Mouse (Mus musculus): ENCODE results near the gene Sfxn1. TPM values are rescaled to one million over a fixed set of nuclear protein-coding genes. Genes with fewer than 3 reads are reported as not detected.

The Sfxn1 gene
- polyA plus RNA-seq, 1 experiment from 2014 or later: 98.9 TPM

GRCm38 (mm10) chr13:54051641-54052040, 20.0 kb upstream of the Sfxn1 start:
- Histone ChIP-seq H3K4me3 (ENCODE audit: low read depth, low read length) (no peak overlapping the region), H3K9me3 (replicated peaks; ENCODE audit: control insufficient read depth, low read length) (no peaks in the 10 kb centered on the region), H3K27ac (replicated peaks; ENCODE audit: low read depth, low read length) (no peak overlapping the region), H3K4me2 (ENCODE audit: low read depth, low read length) (no peak overlapping the region), H3K9ac (replicated peaks; ENCODE audit: low read length) (no peak overlapping the region), H3K36me3 (replicated peaks; ENCODE audit: control insufficient read depth, insufficient read depth, low read depth, low read length) (no peaks in the 10 kb centered on the region), H3K27me3 (ENCODE audit: control insufficient read depth, insufficient read depth, low read length) (peaks cover 14% of the 10 kb centered on the region), H3K4me1 (ENCODE audit: control insufficient read depth, insufficient read depth, low read length) (no peaks in the 10 kb centered on the region; the same call in none of the 2 replicates)
- 61% methylated on average over 7 of the region's 7 CpGs for WGBS
- no peak for ATAC-seq (replicated peaks; ENCODE audit: insufficient number of reproducible peaks, low FRiP score, low TSS enrichment, low read depth)
- no peak for DNase-seq (ENCODE audit: low spot score)

- ATAC-seq (replicated peaks; ENCODE audit: insufficient number of reproducible peaks, low FRiP score, low TSS enrichment, low read depth) (no peak; the same call in 1 of the 2 replicates), DNase-seq (ENCODE audit: low spot score) (peak; percentile 38)
- H3K4me3 ChIP-seq (ENCODE audit: low read depth, low read length): peak overlapping the region; percentile 44
- peaks cover 14% of the 10 kb centered on the region for H3K27me3 ChIP-seq (ENCODE audit: control insufficient read depth, insufficient read depth, low read length)
- H3K36me3 ChIP-seq (replicated peaks; ENCODE audit: control insufficient read depth, insufficient read depth, low read depth, low read length): no peaks in the 10 kb centered on the region
- H3K4me1 ChIP-seq (ENCODE audit: control insufficient read depth, insufficient read depth, low read length): no peaks in the 10 kb centered on the region; the same call in none of the 2 replicates
- no peak overlapping the region for H3K27ac ChIP-seq (replicated peaks; ENCODE audit: low read depth, low read length)
- WGBS: under 1% methylated on average over 20 of the region's 20 CpGs
- H3K9me3 ChIP-seq (replicated peaks; ENCODE audit: control insufficient read depth, low read length): no peaks in the 10 kb centered on the region
- H3K4me2 ChIP-seq (ENCODE audit: low read depth, low read length): peak overlapping the region; percentile 98
- H3K9ac ChIP-seq (replicated peaks; ENCODE audit: low read length): no peak overlapping the region; the same call in 1 of the 2 replicates
These were observed 16.7 kb upstream of the Sfxn1 start for GRCm38 (mm10) chr13:54054962-54055361.

- DNase-seq (ENCODE audit: low spot score) (peak; percentile 82), ATAC-seq (replicated peaks; ENCODE audit: insufficient number of reproducible peaks, low FRiP score, low TSS enrichment, low read depth) (peak; percentile 79; the same call in 1 of the 2 replicates)
- Histone ChIP-seq H3K4me1 (ENCODE audit: control insufficient read depth, insufficient read depth, low read length) (no peaks in the 10 kb centered on the region; the same call in none of the 2 replicates), H3K4me3 (ENCODE audit: low read depth, low read length) (peak within 1 kb of the TSS; percentile 44), H3K4me2 (ENCODE audit: low read depth, low read length) (peak within 1 kb of the TSS; percentile 98), H3K27ac (replicated peaks; ENCODE audit: low read depth, low read length) (no peak within 1 kb of the TSS), H3K9ac (replicated peaks; ENCODE audit: low read length) (no peak within 1 kb of the TSS; the same call in 1 of the 2 replicates), H3K36me3 (replicated peaks; ENCODE audit: control insufficient read depth, insufficient read depth, low read depth, low read length) (no peaks in the 10 kb centered on the region), H3K27me3 (ENCODE audit: control insufficient read depth, insufficient read depth, low read length) (peaks cover 14% of the 10 kb centered on the region), H3K9me3 (replicated peaks; ENCODE audit: control insufficient read depth, low read length) (no peaks in the 10 kb centered on the region)
- WGBS: under 1% methylated on average over 31 of the region's 31 CpGs
These were observed 16.2 kb upstream of the Sfxn1 start, which contains the start of gene Drd1 for GRCm38 (mm10) chr13:54055448-54055861. TSS of gene Drd1 (minus strand) at chr13:54055705.

GRCm38 (mm10) chr13:54062068-54062467, 9.6 kb upstream of the Sfxn1 start:
- Histone ChIP-seq H3K27ac (replicated peaks; ENCODE audit: low read depth, low read length) (no peak overlapping the region), H3K4me1 (ENCODE audit: control insufficient read depth, insufficient read depth, low read length) (no peaks in the 10 kb centered on the region), H3K9me3 (replicated peaks; ENCODE audit: control insufficient read depth, low read length) (no peaks in the 10 kb centered on the region), H3K4me2 (ENCODE audit: low read depth, low read length) (no peak overlapping the region), H3K36me3 (replicated peaks; ENCODE audit: control insufficient read depth, insufficient read depth, low read depth, low read length) (no peaks in the 10 kb centered on the region), H3K27me3 (ENCODE audit: control insufficient read depth, insufficient read depth, low read length) (no peaks in the 10 kb centered on the region), H3K4me3 (ENCODE audit: low read depth, low read length) (no peak overlapping the region), H3K9ac (replicated peaks; ENCODE audit: low read length) (no peak overlapping the region)
- no peak for ATAC-seq (replicated peaks; ENCODE audit: insufficient number of reproducible peaks, low FRiP score, low TSS enrichment, low read depth)
- 88% methylated on average over 3 of the region's 3 CpGs for WGBS
- DNase-seq (ENCODE audit: low spot score): no peak

GRCm38 (mm10) chr13:54063292-54063691, 8.4 kb upstream of the Sfxn1 start:
- no peak overlapping the region for H3K4me2 ChIP-seq (ENCODE audit: low read depth, low read length)
- no peak overlapping the region for H3K9ac ChIP-seq (replicated peaks; ENCODE audit: low read length)
- no peak overlapping the region for H3K4me3 ChIP-seq (ENCODE audit: low read depth, low read length)
- no peaks in the 10 kb centered on the region for H3K27me3 ChIP-seq (ENCODE audit: control insufficient read depth, insufficient read depth, low read length)
- DNase-seq (ENCODE audit: low spot score): peak; percentile 68
- no peaks in the 10 kb centered on the region for H3K36me3 ChIP-seq (replicated peaks; ENCODE audit: control insufficient read depth, insufficient read depth, low read depth, low read length)
- no peaks in the 10 kb centered on the region for H3K4me1 ChIP-seq (ENCODE audit: control insufficient read depth, insufficient read depth, low read length)
- H3K9me3 ChIP-seq (replicated peaks; ENCODE audit: control insufficient read depth, low read length): no peaks in the 10 kb centered on the region
- no peak for ATAC-seq (replicated peaks; ENCODE audit: insufficient number of reproducible peaks, low FRiP score, low TSS enrichment, low read depth)
- no peak overlapping the region for H3K27ac ChIP-seq (replicated peaks; ENCODE audit: low read depth, low read length)
- 4% methylated on average over 3 of the region's 3 CpGs for WGBS

- H3K36me3 ChIP-seq (replicated peaks; ENCODE audit: control insufficient read depth, insufficient read depth, low read depth, low read length): no peaks in the 10 kb centered on the region
- no peak overlapping the region for H3K9ac ChIP-seq (replicated peaks; ENCODE audit: low read length)
- no peak for DNase-seq (ENCODE audit: low spot score)
- H3K9me3 ChIP-seq (replicated peaks; ENCODE audit: control insufficient read depth, low read length): no peaks in the 10 kb centered on the region
- no peak overlapping the region for H3K4me3 ChIP-seq (ENCODE audit: low read depth, low read length)
- H3K4me2 ChIP-seq (ENCODE audit: low read depth, low read length): no peak overlapping the region
- ATAC-seq (replicated peaks; ENCODE audit: insufficient number of reproducible peaks, low FRiP score, low TSS enrichment, low read depth): no peak
- H3K27me3 ChIP-seq (ENCODE audit: control insufficient read depth, insufficient read depth, low read length): no peaks in the 10 kb centered on the region
- WGBS: 86% methylated on average over 3 of the region's 3 CpGs
- H3K27ac ChIP-seq (replicated peaks; ENCODE audit: low read depth, low read length): no peak overlapping the region
- no peaks in the 10 kb centered on the region for H3K4me1 ChIP-seq (ENCODE audit: control insufficient read depth, insufficient read depth, low read length)
These were observed 5.5 kb upstream of the Sfxn1 start for GRCm38 (mm10) chr13:54066081-54066746.

GRCm38 (mm10) chr13:54067617-54068166, 4.0 kb upstream of the Sfxn1 start:
- ATAC-seq (replicated peaks; ENCODE audit: insufficient number of reproducible peaks, low FRiP score, low TSS enrichment, low read depth) (no peak), DNase-seq (ENCODE audit: low spot score) (no peak)
- Histone ChIP-seq H3K27me3 (ENCODE audit: control insufficient read depth, insufficient read depth, low read length) (no peaks in the 10 kb centered on the region), H3K4me1 (ENCODE audit: control insufficient read depth, insufficient read depth, low read length) (no peaks in the 10 kb centered on the region), H3K36me3 (replicated peaks; ENCODE audit: control insufficient read depth, insufficient read depth, low read depth, low read length) (no peaks in the 10 kb centered on the region), H3K4me2 (ENCODE audit: low read depth, low read length) (no peak overlapping the region), H3K4me3 (ENCODE audit: low read depth, low read length) (no peak overlapping the region), H3K9ac (replicated peaks; ENCODE audit: low read length) (no peak overlapping the region), H3K9me3 (replicated peaks; ENCODE audit: control insufficient read depth, low read length) (no peaks in the 10 kb centered on the region), H3K27ac (replicated peaks; ENCODE audit: low read depth, low read length) (no peak overlapping the region)
- WGBS: 14% methylated on average over 6 of the region's 6 CpGs

- Histone ChIP-seq H3K4me1 (ENCODE audit: control insufficient read depth, insufficient read depth, low read length) (no peaks in the 10 kb centered on the region), H3K9me3 (replicated peaks; ENCODE audit: control insufficient read depth, low read length) (no peaks in the 10 kb centered on the region), H3K4me2 (ENCODE audit: low read depth, low read length) (no peak overlapping the region), H3K9ac (replicated peaks; ENCODE audit: low read length) (no peak overlapping the region), H3K4me3 (ENCODE audit: low read depth, low read length) (no peak overlapping the region), H3K27me3 (ENCODE audit: control insufficient read depth, insufficient read depth, low read length) (no peaks in the 10 kb centered on the region), H3K27ac (replicated peaks; ENCODE audit: low read depth, low read length) (no peak overlapping the region), H3K36me3 (replicated peaks; ENCODE audit: control insufficient read depth, insufficient read depth, low read depth, low read length) (no peaks in the 10 kb centered on the region)
- 92% methylated on average over 9 of the region's 9 CpGs for WGBS
- no peak for DNase-seq (ENCODE audit: low spot score)
- no peak for ATAC-seq (replicated peaks; ENCODE audit: insufficient number of reproducible peaks, low FRiP score, low TSS enrichment, low read depth)
These were observed 658 bp upstream of the Sfxn1 start for GRCm38 (mm10) chr13:54071011-54071410.

Data from embryonic facial prominence, embryonic 11.5 days (tissue).